Mouse (Mus musculus) hindbrain, embryonic 14.5 days (tissue): ENCODE measurements at regions not wholly inside any gene's neighbourhood (a gene's known extent, or its start where the extent isn't known, plus 50 kb on each side); places are given as distances from the start of the nearest gene placed in this dataset.
A peak's percentile ranks its signal among the peaks of the same experiment; 100 is the strongest.

Experiments used
- ATAC-seq: fragments of 200-750 bp; cut with Nextera tagmentation; 2 replicates; pipeline ENCODE4 v1.8.0; 2017; ENCODE audit warnings: moderate number of reproducible peaks, mild to moderate bottlenecking, moderate TSS enrichment, moderate library complexity; ENCODE audit not compliant: low FRiP score
- DNase-seq: peaks from one replicate; pipeline ENCODE4 v3.0.0-alpha.2; 2015; ENCODE audit warnings: low spot score
- H3K27ac ChIP-seq: fragments of 300-500 bp; sonication (generic); 2 replicates; pipeline ENCODE4 v1.5.1; 2014; ENCODE audit warnings: mild to moderate bottlenecking, moderate library complexity
- H3K27me3 ChIP-seq: fragments of 300-500 bp; sonication (generic); 2 replicates; pipeline ENCODE4 v1.6.1; 2014; ENCODE audit warnings: mild to moderate bottlenecking, low read length, mixed read lengths; ENCODE audit not compliant: control insufficient read depth, insufficient read depth
- H3K36me3 ChIP-seq: fragments of 300-500 bp; sonication (generic); replicated peaks from 2 replicates; pipeline ENCODE4 v1.6.1; 2014; ENCODE audit not compliant: control insufficient read depth, insufficient read depth
- H3K4me1 ChIP-seq: fragments of 300-500 bp; sonication (generic); replicated peaks from 2 replicates; pipeline ENCODE4 v1.6.1; 2014; ENCODE audit warnings: antibody characterized with exemption, low read length, mixed read lengths; ENCODE audit not compliant: control insufficient read depth, insufficient read depth
- H3K4me2 ChIP-seq: fragments of 300-500 bp; sonication (generic); replicated peaks from 2 replicates; pipeline ENCODE4 v1.6.1; 2014; ENCODE audit warnings: mild to moderate bottlenecking, moderate library complexity
- H3K4me3 ChIP-seq: fragments of 300-500 bp; sonication (generic); replicated peaks from 2 replicates; pipeline ENCODE4 v1.5.1; 2014; ENCODE audit warnings: mild to moderate bottlenecking, low read length
- H3K9ac ChIP-seq: fragments of 300-500 bp; sonication (generic); 2 replicates; pipeline ENCODE4 v1.6.1; 2014
- H3K9me3 ChIP-seq: fragments of 300-500 bp; sonication (generic); 2 replicates; pipeline ENCODE4 v1.6.1; 2016; ENCODE audit warnings: low read length; ENCODE audit not compliant: control insufficient read depth
- WGBS: fragments of 180-500 bp; shearing (Covaris S2); extraction: QIAGEN DNeasy Blood & Tissue Kit; methylation state at CpG from one replicate; pipeline ENCODE4 v1.1.7; 2014; 5-methylcytosine and 5-hydroxymethylcytosine counted together

- Histone ChIP-seq H3K4me1 (no peaks in the 10 kb centered on the region), H3K27ac (no peak overlapping the region), H3K4me3 (no peak overlapping the region), H3K9ac (no peak overlapping the region), H3K4me2 (no peak overlapping the region), H3K9me3 (no peaks in the 10 kb centered on the region), H3K36me3 (no peaks in the 10 kb centered on the region), H3K27me3 (no peaks in the 10 kb centered on the region)
- ATAC-seq (no peak), DNase-seq (no peak)
- WGBS: 78% methylated on average over 5 of the region's 5 CpGs
Observed at GRCm38 (mm10) chr1:79978156-79978555, 117.2 kb upstream of the Serpine2 start.

- H3K36me3 ChIP-seq: no peaks in the 10 kb centered on the region
- ATAC-seq (peak; percentile 70; the same call in 1 of the 2 replicates), DNase-seq (peak; percentile 84)
- no peaks in the 10 kb centered on the region for H3K27me3 ChIP-seq
- H3K4me3 ChIP-seq: no peak overlapping the region
- H3K27ac ChIP-seq: no peak overlapping the region
- no peak overlapping the region for H3K9ac ChIP-seq
- no peaks in the 10 kb centered on the region for H3K9me3 ChIP-seq
- H3K4me1 ChIP-seq: no peaks in the 10 kb centered on the region
- WGBS: 42% methylated on average over 1 of the region's 1 CpGs
- H3K4me2 ChIP-seq: no peak overlapping the region
Observed at GRCm38 (mm10) chr1:79956121-79956520, 95.1 kb upstream of the Serpine2 start.

GRCm38 (mm10) chr1:79944231-79944630 is 83.3 kb upstream of the Serpine2 start:
- H3K4me2 ChIP-seq: no peak overlapping the region
- no peak overlapping the region for H3K9ac ChIP-seq
- no peak overlapping the region for H3K4me3 ChIP-seq
- H3K36me3 ChIP-seq: no peaks in the 10 kb centered on the region
- no peak for DNase-seq
- no peaks in the 10 kb centered on the region for H3K9me3 ChIP-seq
- ATAC-seq: no peak
- H3K4me1 ChIP-seq: no peaks in the 10 kb centered on the region
- 84% methylated on average over 4 of the region's 4 CpGs for WGBS
- no peak overlapping the region for H3K27ac ChIP-seq
- H3K27me3 ChIP-seq: no peaks in the 10 kb centered on the region

- no peaks in the 10 kb centered on the region for H3K36me3 ChIP-seq
- no peak overlapping the region for H3K4me2 ChIP-seq
- H3K27me3 ChIP-seq: no peaks in the 10 kb centered on the region
- ATAC-seq (no peak), DNase-seq (no peak)
- 81% methylated on average over 5 of the region's 5 CpGs for WGBS
- no peak overlapping the region for H3K4me3 ChIP-seq
- no peak overlapping the region for H3K27ac ChIP-seq
- no peaks in the 10 kb centered on the region for H3K4me1 ChIP-seq
- no peaks in the 10 kb centered on the region for H3K9me3 ChIP-seq
- H3K9ac ChIP-seq: no peak overlapping the region
Observed at GRCm38 (mm10) chr1:79932435-79932834, 71.5 kb upstream of the Serpine2 start.

GRCm38 (mm10) chr1:79927740-79928139 is 66.8 kb upstream of the Serpine2 start:
- no peaks in the 10 kb centered on the region for H3K36me3 ChIP-seq
- no peak overlapping the region for H3K27ac ChIP-seq
- ATAC-seq: no peak

GRCm38 (mm10) chr1:79925776-79926175 is 64.8 kb upstream of the Serpine2 start:
- Histone ChIP-seq H3K27ac (no peak overlapping the region), H3K36me3 (no peaks in the 10 kb centered on the region), H3K4me1 (no peaks in the 10 kb centered on the region), H3K9me3 (no peaks in the 10 kb centered on the region), H3K9ac (no peak overlapping the region), H3K4me3 (no peak overlapping the region), H3K27me3 (no peaks in the 10 kb centered on the region), H3K4me2 (no peak overlapping the region)
- WGBS: 78% methylated on average over 1 of the region's 1 CpGs
- DNase-seq (no peak), ATAC-seq (no peak)

More at GRCm38 (mm10) chr1:79927740-79928139, 66.8 kb upstream of the Serpine2 start:
- H3K4me3 ChIP-seq: no peak overlapping the region
- no peaks in the 10 kb centered on the region for H3K27me3 ChIP-seq
- H3K4me1 ChIP-seq: no peaks in the 10 kb centered on the region
- no peak overlapping the region for H3K9ac ChIP-seq
- H3K4me2 ChIP-seq: no peak overlapping the region
- WGBS: 72% methylated on average over 2 of the region's 2 CpGs
- H3K9me3 ChIP-seq: no peaks in the 10 kb centered on the region
- no peak for DNase-seq

DNA sequence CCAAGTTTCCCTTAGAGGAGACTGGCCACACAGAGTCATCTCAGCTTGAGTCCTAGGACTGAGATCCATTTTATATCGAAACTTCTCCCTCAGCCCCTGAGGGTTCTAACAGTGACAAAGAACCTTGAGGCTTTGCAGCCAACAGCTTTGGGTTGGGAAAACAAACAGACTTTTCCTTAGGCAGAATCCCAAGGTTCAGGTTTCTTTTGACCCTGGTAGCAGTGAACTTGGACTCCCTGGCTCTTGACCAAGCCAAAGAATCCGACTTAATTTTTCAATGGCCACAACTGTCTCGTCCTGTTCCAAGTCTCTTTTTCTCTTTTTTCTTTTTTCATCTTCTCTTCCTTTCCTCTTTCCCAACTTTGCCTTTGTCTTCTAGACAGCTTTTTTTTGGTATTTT is 60.9 kb upstream of the Serpine2 start:
- Histone ChIP-seq H3K36me3 (no peaks in the 10 kb centered on the region), H3K4me2 (no peak overlapping the region), H3K27ac (no peak overlapping the region), H3K27me3 (no peaks in the 10 kb centered on the region), H3K9ac (no peak overlapping the region), H3K9me3 (no peaks in the 10 kb centered on the region), H3K4me3 (no peak overlapping the region), H3K4me1 (no peaks in the 10 kb centered on the region)
- DNase-seq (no peak), ATAC-seq (no peak)
- WGBS: 76% methylated on average over 3 of the region's 3 CpGs

- Histone ChIP-seq H3K36me3 (no peaks in the 10 kb centered on the region), H3K4me3 (no peak overlapping the region), H3K27me3 (no peaks in the 10 kb centered on the region), H3K4me1 (no peaks in the 10 kb centered on the region), H3K9ac (no peak overlapping the region), H3K9me3 (no peaks in the 10 kb centered on the region), H3K4me2 (no peak overlapping the region), H3K27ac (no peak overlapping the region)
- 93% methylated on average over 3 of the region's 3 CpGs for WGBS
- DNase-seq (no peak), ATAC-seq (no peak)
Observed at GRCm38 (mm10) chr1:79921333-79921732, 60.4 kb upstream of the Serpine2 start.

GRCm38 (mm10) chr1:79917426-79918150 is 56.6 kb upstream of the Serpine2 start:
- no peak for DNase-seq
- Histone ChIP-seq H3K4me3 (no peak overlapping the region), H3K4me1 (no peaks in the 10 kb centered on the region), H3K27me3 (no peaks in the 10 kb centered on the region), H3K9me3 (no peaks in the 10 kb centered on the region), H3K27ac (no peak overlapping the region), H3K9ac (no peak overlapping the region), H3K36me3 (no peaks in the 10 kb centered on the region), H3K4me2 (no peak overlapping the region)
- ATAC-seq: no peak
- 67% methylated on average over 7 of the region's 7 CpGs for WGBS
